7 mouse cellular contexts compared by ENCODE assay signal in genomic region chr1:130633761-130634410, GRCm38 (mm10). TPM values are rescaled to one million over a fixed set of nuclear protein-coding genes. Genes with fewer than 3 reads are reported as not detected.
A peak's percentile ranks its signal among the peaks of the same experiment; 100 is the strongest.
DNase-seq lines count a peak whose midpoint lies in the region; ATAC-seq lines count a peak whose summit lies in the region.

No protein-coding gene starts in this region.

- H3K4me1 ChIP-seq in intestine, embryonic 16.5 days (ENCODE audit: control insufficient read depth, insufficient read depth, low read length) = no peaks in the 10 kb centered on the region
- no peaks in the 10 kb centered on the region for H3K4me1 ChIP-seq in midbrain, embryonic 12.5 days

- H3K9me3 ChIP-seq in intestine, embryonic 16.5 days (ENCODE audit: control insufficient read depth, low read length) = no peaks in the 10 kb centered on the region
- H3K9me3 ChIP-seq in midbrain, embryonic 12.5 days = no peaks in the 10 kb centered on the region

- H3K27me3 ChIP-seq in intestine, embryonic 16.5 days (replicated peaks; ENCODE audit: control insufficient read depth, insufficient read depth, low read length) = no peaks in the 10 kb centered on the region
- H3K27me3 ChIP-seq in midbrain, embryonic 12.5 days = no peaks in the 10 kb centered on the region

- ATAC-seq in activated CD4-positive, CD25-positive, alpha-beta regulatory T cell, adult 4 months = peak; percentile 91
- peak; percentile 55 for ATAC-seq in intestine, embryonic 16.5 days
- peak; percentile 49; the same call in 1 of the 2 replicates for ATAC-seq in midbrain, embryonic 12.5 days (ENCODE audit: low FRiP score, low read depth)

- H3K9ac ChIP-seq in intestine, embryonic 16.5 days (ENCODE audit: low read depth, low read length) = no peak overlapping the region
- no peak overlapping the region for H3K9ac ChIP-seq in midbrain, embryonic 12.5 days (replicated peaks)

- DNase-seq in cerebellum, postnatal 4 days (ENCODE audit: low spot score in 2 of 2) = peak; percentile 72 to 81
- DNase-seq in gastrocnemius, adult 8-10 months (ENCODE audit: low spot score in 2 of 2) = peak; percentile 25 to 32
- peak; percentile 47 to 54 for DNase-seq in left cerebral cortex, postnatal 36 days (ENCODE audit: low spot score in 2 of 2)
- DNase-seq in spleen, postnatal 14 days (ENCODE audit: low spot score in 2 of 2) = peak; percentile 63 to 80

- intact Hi-C loops in left cerebral cortex, postnatal 36 days (cut with DNase I) = loop anchor here (2.0 to 5.0 kb wide), 2 partner anchors 57 to 85 kb away; no protein-coding TSS in a partner anchor

- 33% methylated on average over 16 of the region's 16 CpGs for WGBS in intestine, embryonic 16.5 days
- 32% methylated on average over 16 of the region's 16 CpGs for WGBS in midbrain, embryonic 12.5 days

- no peaks in the 10 kb centered on the region for H3K36me3 ChIP-seq in intestine, embryonic 16.5 days (ENCODE audit: control insufficient read depth, insufficient read depth, low read length)
- H3K36me3 ChIP-seq in midbrain, embryonic 12.5 days = no peaks in the 10 kb centered on the region

- H3K27ac ChIP-seq in intestine, embryonic 16.5 days (ENCODE audit: low read length) = no peak overlapping the region
- no peak overlapping the region for H3K27ac ChIP-seq in midbrain, embryonic 12.5 days (replicated peaks)

- no peak overlapping the region for H3K4me2 ChIP-seq in intestine, embryonic 16.5 days (ENCODE audit: low read depth, low read length)
- no peak overlapping the region for H3K4me2 ChIP-seq in midbrain, embryonic 12.5 days (replicated peaks)

- H3K4me3 ChIP-seq in intestine, embryonic 16.5 days (ENCODE audit: low read length) = no peak overlapping the region
- no peak overlapping the region for H3K4me3 ChIP-seq in midbrain, embryonic 12.5 days

RNA-seq across cellular contexts. Expression of gene Zp3r, which starts 4.5 kb away (rescaled TPM):
- polyA plus RNA-seq in activated CD4-positive, CD25-positive, alpha-beta regulatory T cell, adult 4 months (2017; shearing (Covaris generic)) = not detected
- total RNA-seq in gastrocnemius, adult 8-10 months (2022) = not detected
- polyA plus RNA-seq in intestine, embryonic 16.5 days (2015; fragmentation: Nextera tagmentation; extraction: Ambion mirVana) = 0.09 TPM in 1 of 2 replicates, not detected in the other
- not detected for total RNA-seq in left cerebral cortex, postnatal 36 days (2021)
- not detected in 2 replicates for polyA plus RNA-seq in midbrain, embryonic 12.5 days (2016; fragmentation: Nextera tagmentation; extraction: Ambion mirVana)

RNA-seq across cellular contexts. Expression of gene C4bp, which starts 27.5 kb away (rescaled TPM):
- polyA plus RNA-seq in activated CD4-positive, CD25-positive, alpha-beta regulatory T cell, adult 4 months (2017; shearing (Covaris generic)) = not detected
- not detected for total RNA-seq in gastrocnemius, adult 8-10 months (2022)
- polyA plus RNA-seq in intestine, embryonic 16.5 days (2015; fragmentation: Nextera tagmentation; extraction: Ambion mirVana) = 3.4 and 4.1 TPM in 2 replicates
- total RNA-seq in left cerebral cortex, postnatal 36 days (2021) = not detected
- not detected in 2 replicates for polyA plus RNA-seq in midbrain, embryonic 12.5 days (2016; fragmentation: Nextera tagmentation; extraction: Ambion mirVana)
